Mouse (Mus musculus): ENCODE results near the gene Adrb1. TPM values are rescaled to one million over a fixed set of nuclear protein-coding genes. Genes with fewer than 3 reads are reported as not detected.

Adrb1 gene
- polyA plus RNA-seq, 1 experiment, result 1.0 TPM

GRCm38 (mm10) chr19:56700848-56701247 is 21.2 kb upstream of the Adrb1 start:
- no peak overlapping the region for H3K9ac ChIP-seq (ENCODE audit: low read depth, poor library complexity, severe bottlenecking)
- no peaks in the 10 kb centered on the region for H3K4me1 ChIP-seq (ENCODE audit: control insufficient read depth, insufficient read depth, low read length)
- H3K27me3 ChIP-seq (ENCODE audit: control insufficient read depth, insufficient read depth, low read length, poor library complexity, severe bottlenecking), result no peaks in the 10 kb centered on the region
- H3K4me3 ChIP-seq (ENCODE audit: low read depth, low read length), result no peak overlapping the region
- H3K9me3 ChIP-seq (replicated peaks; ENCODE audit: control insufficient read depth, insufficient read depth, low read length, poor library complexity, severe bottlenecking), result no peaks in the 10 kb centered on the region
- no peaks in the 10 kb centered on the region for H3K36me3 ChIP-seq (ENCODE audit: control insufficient read depth, insufficient read depth, low read length, poor library complexity, severe bottlenecking)
- TF ChIP-seq POLR2A (IDR thresholded peaks at IDR 0.05; ENCODE audit: insufficient read depth, low read length) (no peak), CTCF (IDR thresholded peaks at IDR 0.05; ENCODE audit: low read depth, low read length) (no peak), EP300 (IDR thresholded peaks at IDR 0.05; ENCODE audit: insufficient read depth, low read depth, low read length) (no peak)
- no peak overlapping the region for H3K27ac ChIP-seq (ENCODE audit: insufficient read depth, low read length)

DNA sequence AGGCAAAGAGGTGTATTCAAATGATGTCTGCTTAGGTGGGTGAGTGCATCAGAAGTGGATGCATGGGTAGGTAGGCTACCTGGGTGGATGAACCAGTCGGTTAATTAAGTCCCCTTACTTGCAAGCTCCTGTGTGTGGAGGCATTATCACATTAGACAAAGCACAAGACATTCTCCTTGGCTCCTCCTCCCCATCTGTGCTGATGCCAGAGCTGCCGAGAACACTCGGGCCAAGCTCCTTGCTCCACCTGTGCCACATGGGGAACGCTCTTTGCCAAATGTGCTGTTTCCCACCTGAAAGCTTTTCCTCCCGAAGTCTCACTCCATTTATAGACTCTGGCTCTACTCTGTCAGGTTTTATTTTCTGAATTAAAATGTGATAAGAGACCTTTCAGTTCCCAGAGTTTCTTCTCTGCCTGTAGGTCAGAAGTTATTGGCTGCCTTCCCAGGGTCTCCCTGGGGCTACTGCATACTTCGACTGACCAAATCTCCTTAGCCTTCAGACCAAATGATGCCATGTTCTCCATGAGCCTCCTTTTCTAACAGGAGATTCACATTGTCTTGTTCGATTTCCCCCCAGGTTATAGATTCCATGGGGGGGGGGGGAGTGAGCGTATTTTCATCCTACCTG is 20.5 kb upstream of the Adrb1 start:
- H3K4me1 ChIP-seq (ENCODE audit: control insufficient read depth, insufficient read depth, low read length), result no peaks in the 10 kb centered on the region
- no peak overlapping the region for H3K4me3 ChIP-seq (ENCODE audit: low read depth, low read length)
- H3K9ac ChIP-seq (ENCODE audit: low read depth, poor library complexity, severe bottlenecking), result no peak overlapping the region
- no peaks in the 10 kb centered on the region for H3K9me3 ChIP-seq (replicated peaks; ENCODE audit: control insufficient read depth, insufficient read depth, low read length, poor library complexity, severe bottlenecking)
- H3K27me3 ChIP-seq (ENCODE audit: control insufficient read depth, insufficient read depth, low read length, poor library complexity, severe bottlenecking), result no peaks in the 10 kb centered on the region
- TF ChIP-seq POLR2A (IDR thresholded peaks at IDR 0.05; ENCODE audit: insufficient read depth, low read length) (no peak), CTCF (IDR thresholded peaks at IDR 0.05; ENCODE audit: low read depth, low read length) (no peak), EP300 (IDR thresholded peaks at IDR 0.05; ENCODE audit: insufficient read depth, low read depth, low read length) (no peak)
- H3K36me3 ChIP-seq (ENCODE audit: control insufficient read depth, insufficient read depth, low read length, poor library complexity, severe bottlenecking), result no peaks in the 10 kb centered on the region
- no peak overlapping the region for H3K27ac ChIP-seq (ENCODE audit: insufficient read depth, low read length)

DNA sequence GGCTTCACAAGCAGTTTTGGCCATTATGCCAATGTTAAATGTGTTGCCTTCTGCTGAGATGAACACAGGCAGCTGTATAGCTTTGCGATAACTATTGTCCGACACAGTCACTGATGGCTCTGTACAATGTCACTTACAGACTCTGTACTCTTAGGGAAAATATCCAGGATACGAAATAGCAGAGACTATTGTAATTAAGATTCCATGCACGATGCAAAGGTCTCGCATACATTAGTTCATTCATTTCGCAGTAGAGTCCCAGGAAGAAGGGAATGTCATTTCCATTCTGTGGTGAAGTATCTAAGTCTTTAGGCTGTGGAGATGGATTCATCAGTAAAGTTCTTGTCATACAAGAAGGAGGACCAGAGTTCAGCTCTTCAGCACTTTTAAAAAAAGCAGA is 20.0 kb upstream of the Adrb1 start:
- no peaks in the 10 kb centered on the region for H3K27me3 ChIP-seq (ENCODE audit: control insufficient read depth, insufficient read depth, low read length, poor library complexity, severe bottlenecking)
- H3K36me3 ChIP-seq (ENCODE audit: control insufficient read depth, insufficient read depth, low read length, poor library complexity, severe bottlenecking), result no peaks in the 10 kb centered on the region
- no peak overlapping the region for H3K4me3 ChIP-seq (ENCODE audit: low read depth, low read length)
- TF ChIP-seq CTCF (IDR thresholded peaks at IDR 0.05; ENCODE audit: low read depth, low read length) (no peak), POLR2A (IDR thresholded peaks at IDR 0.05; ENCODE audit: insufficient read depth, low read length) (no peak), EP300 (IDR thresholded peaks at IDR 0.05; ENCODE audit: insufficient read depth, low read depth, low read length) (no peak)
- no peaks in the 10 kb centered on the region for H3K9me3 ChIP-seq (replicated peaks; ENCODE audit: control insufficient read depth, insufficient read depth, low read length, poor library complexity, severe bottlenecking)
- H3K9ac ChIP-seq (ENCODE audit: low read depth, poor library complexity, severe bottlenecking), result no peak overlapping the region
- H3K4me1 ChIP-seq (ENCODE audit: control insufficient read depth, insufficient read depth, low read length), result no peaks in the 10 kb centered on the region
- no peak overlapping the region for H3K27ac ChIP-seq (ENCODE audit: insufficient read depth, low read length)

- Histone ChIP-seq H3K4me3 (ENCODE audit: low read depth, low read length) (no peak overlapping the region), H3K4me1 (ENCODE audit: control insufficient read depth, insufficient read depth, low read length) (no peaks in the 10 kb centered on the region), H3K9ac (ENCODE audit: low read depth, poor library complexity, severe bottlenecking) (no peak overlapping the region), H3K27ac (ENCODE audit: insufficient read depth, low read length) (no peak overlapping the region), H3K9me3 (replicated peaks; ENCODE audit: control insufficient read depth, insufficient read depth, low read length, poor library complexity, severe bottlenecking) (no peaks in the 10 kb centered on the region), H3K36me3 (ENCODE audit: control insufficient read depth, insufficient read depth, low read length, poor library complexity, severe bottlenecking) (no peaks in the 10 kb centered on the region), H3K27me3 (ENCODE audit: control insufficient read depth, insufficient read depth, low read length, poor library complexity, severe bottlenecking) (no peaks in the 10 kb centered on the region)
- TF ChIP-seq CTCF (IDR thresholded peaks at IDR 0.05; ENCODE audit: low read depth, low read length), result no peak
- no peak for TF ChIP-seq EP300 (IDR thresholded peaks at IDR 0.05; ENCODE audit: insufficient read depth, low read depth, low read length)
- TF ChIP-seq POLR2A (IDR thresholded peaks at IDR 0.05; ENCODE audit: insufficient read depth, low read length), result no peak
These were observed 18.5 kb upstream of the Adrb1 start for GRCm38 (mm10) chr19:56703238-56704097.

DNA sequence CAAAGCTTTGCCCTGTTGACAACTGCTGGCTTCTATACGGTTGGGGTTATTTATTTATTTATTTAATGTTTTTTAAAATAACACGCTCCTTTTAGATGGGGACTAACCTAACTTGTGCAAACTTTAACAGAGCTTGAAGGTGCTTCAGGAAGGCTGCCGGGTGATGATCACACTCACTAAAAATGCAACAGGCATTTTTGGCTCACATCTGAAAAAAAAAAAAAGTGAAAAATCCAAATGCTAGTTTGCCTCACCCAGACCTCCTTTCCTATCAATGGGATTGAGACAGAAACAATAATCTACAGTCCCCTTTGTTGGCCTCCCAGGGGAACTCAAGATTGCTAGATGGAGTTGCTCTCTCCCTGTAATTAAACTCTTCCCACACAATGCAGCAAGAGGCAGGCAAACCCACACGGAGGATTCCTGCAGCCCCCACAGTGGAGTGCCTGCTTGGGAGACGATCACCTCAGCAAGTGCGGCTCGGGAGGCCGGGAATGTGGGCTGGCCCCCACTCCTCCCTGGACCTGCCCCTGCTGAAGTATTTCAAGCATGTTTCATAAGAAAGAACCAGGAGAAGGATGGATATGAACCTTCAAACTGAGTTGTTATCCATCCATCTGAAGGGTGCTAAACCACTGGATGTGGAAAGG is 16.8 kb upstream of the Adrb1 start:
- Histone ChIP-seq H3K27me3 (ENCODE audit: control insufficient read depth, insufficient read depth, low read length, poor library complexity, severe bottlenecking) (no peaks in the 10 kb centered on the region; the same call in 1 of the 2 replicates), H3K9ac (ENCODE audit: low read depth, poor library complexity, severe bottlenecking) (no peak overlapping the region), H3K9me3 (replicated peaks; ENCODE audit: control insufficient read depth, insufficient read depth, low read length, poor library complexity, severe bottlenecking) (no peaks in the 10 kb centered on the region), H3K36me3 (ENCODE audit: control insufficient read depth, insufficient read depth, low read length, poor library complexity, severe bottlenecking) (no peaks in the 10 kb centered on the region), H3K27ac (ENCODE audit: insufficient read depth, low read length) (no peak overlapping the region), H3K4me1 (ENCODE audit: control insufficient read depth, insufficient read depth, low read length) (no peaks in the 10 kb centered on the region), H3K4me3 (ENCODE audit: low read depth, low read length) (no peak overlapping the region)
- TF ChIP-seq CTCF (IDR thresholded peaks at IDR 0.05; ENCODE audit: low read depth, low read length) (no peak), EP300 (IDR thresholded peaks at IDR 0.05; ENCODE audit: insufficient read depth, low read depth, low read length) (no peak), POLR2A (IDR thresholded peaks at IDR 0.05; ENCODE audit: insufficient read depth, low read length) (no peak)

Data from ES-Bruce4 (cell line).